Mouse (Mus musculus): ENCODE data around the gene Rhbg.

- peak; percentile 5 for TF ChIP-seq CTCF (IDR thresholded peaks at IDR 0.05; ENCODE audit: control insufficient read depth, insufficient read depth, insufficient read length)
- TF ChIP-seq USF1 (IDR thresholded peaks at IDR 0.05; ENCODE audit: low read depth) = no peak
- TF ChIP-seq FOSL1 (IDR thresholded peaks at IDR 0.05; ENCODE audit: insufficient read depth, low read length, poor library complexity, severe bottlenecking) = no peak
- no peak for TF ChIP-seq MAX (IDR thresholded peaks at IDR 0.05)
- TF ChIP-seq CEBPB (IDR thresholded peaks at IDR 0.05; ENCODE audit: low read depth) = no peak
- no peak for TF ChIP-seq MYOD1 (IDR thresholded peaks at IDR 0.05; ENCODE audit: control insufficient read depth, insufficient read length, low read depth)
Measured at GRCm38 (mm10) chr3:88235216-88235615, 19.3 kb downstream of the Rhbg start.

Measured in C2C12 (cell line).